ENCODE assay signal across 9 mouse cellular contexts in genomic region chr7:143738601-143739006, GRCm38 (mm10). TPM values are rescaled to one million over a fixed set of nuclear protein-coding genes. Genes with fewer than 3 reads are reported as not detected.
DNase-seq lines count a peak whose midpoint lies in the region; ATAC-seq and TF ChIP-seq lines count a peak whose summit lies in the region.
"Had no signal": no experiment of that assay in that cellular context is flagged by ENCODE, and none has a peak within 500 bp of the region (broad histone marks: within the 10 kb centered on the region; RNA-seq: fewer than 3 reads in every experiment).

No protein-coding gene starts in this region.

- peaks cover 25% of the 10 kb centered on the region for H3K4me1 ChIP-seq in limb, embryonic 14.5 days (ENCODE audit: control insufficient read depth, insufficient read depth, low read length)
- peaks cover 39% of the 10 kb centered on the region for H3K4me1 ChIP-seq in neural tube, embryonic 13.5 days (replicated peaks)

- intact Hi-C loops in gastrocnemius, postnatal 36 days (cut with DNase I) = no loop called here

- no peak for TF ChIP-seq POLR2A in limb, embryonic 14.5 days (IDR thresholded peaks at IDR 0.05; ENCODE audit: borderline replicate concordance, extremely low read depth, insufficient read depth, insufficient read length)

- peak overlapping the region; percentile 70 for H3K4me3 ChIP-seq in limb, embryonic 14.5 days (replicated peaks; ENCODE audit: low read length)
- H3K4me3 ChIP-seq in neural tube, embryonic 13.5 days = peak overlapping the region; percentile 76

- WGBS in limb, embryonic 14.5 days = 41% methylated on average over 5 of the region's 5 CpGs
- 21% methylated on average over 5 of the region's 5 CpGs for WGBS in neural tube, embryonic 13.5 days

- peak overlapping the region; percentile 62 for H3K4me2 ChIP-seq in limb, embryonic 14.5 days (replicated peaks; ENCODE audit: low read depth, low read length, severe bottlenecking)
- H3K4me2 ChIP-seq in neural tube, embryonic 13.5 days = peak overlapping the region; percentile 75

- H3K36me3 ChIP-seq in limb, embryonic 14.5 days (ENCODE audit: control insufficient read depth, insufficient read depth, low read length) = peaks cover 10% of the 10 kb centered on the region
- 0 out of 2 replicates have a peak, but pooled peaks cover 7% of the 10 kb centered on the region for H3K36me3 ChIP-seq in neural tube, embryonic 13.5 days

- no peaks in the 10 kb centered on the region for H3K27me3 ChIP-seq in limb, embryonic 14.5 days (ENCODE audit: control insufficient read depth, insufficient read depth, low read length)
- no peaks in the 10 kb centered on the region; the same call in 1 of the 2 replicates for H3K27me3 ChIP-seq in neural tube, embryonic 13.5 days

- H3K27ac ChIP-seq in limb, embryonic 14.5 days (replicated peaks; ENCODE audit: low read depth, low read length) = 0 out of 2 replicates have a peak overlapping the region, but pooled peaks have one; percentile 33
- H3K27ac ChIP-seq in neural tube, embryonic 13.5 days (replicated peaks) = peak overlapping the region; percentile 71

- peak; percentile 79 to 83 for DNase-seq in cerebellum, postnatal 10 days
- DNase-seq in cerebellum, adult 11-12 months = no peak
- peak; percentile 61 for DNase-seq in brain, adult 2 months (ENCODE audit: low read depth, low spot score)
- peak; percentile 56 for DNase-seq in heart, postnatal 4 days
- DNase-seq in limb, embryonic 14.5 days (ENCODE audit: low spot score) = no peak
- DNase-seq in gastrocnemius, postnatal 36 days = no peak

- no peak for ATAC-seq in limb, embryonic 14.5 days (ENCODE audit: low FRiP score, low read depth)
- ATAC-seq in neural tube, embryonic 13.5 days (ENCODE audit: low read depth) = 0 out of 2 replicates have a peak, but pooled peaks have one; percentile 20
- no peak for ATAC-seq in erythroblast, adult 5-6 weeks (replicated peaks; ENCODE audit: low FRiP score, poor library complexity, severe bottlenecking)

- H3K9ac ChIP-seq in limb, embryonic 14.5 days (ENCODE audit: low read depth, low read length, severe bottlenecking) = peak overlapping the region; percentile 90
- H3K9ac ChIP-seq in neural tube, embryonic 13.5 days = peak overlapping the region; percentile 96

- no peaks in the 10 kb centered on the region for H3K9me3 ChIP-seq in limb, embryonic 14.5 days (ENCODE audit: control insufficient read depth, low read length)
- H3K9me3 ChIP-seq in neural tube, embryonic 13.5 days = no peaks in the 10 kb centered on the region

RNA-seq across cellular contexts. Expression of gene Osbpl5, which starts 18.2 kb away (rescaled TPM):
- total RNA-seq in heart, postnatal 4 days (2021) = 10 to 100 TPM; 45.1 to 46.4 TPM
- 60.4 and 70.7 TPM in 2 replicates for polyA plus RNA-seq in limb, embryonic 14.5 days (2012; rRNA removed)
- polyA plus RNA-seq in limb, embryonic 14.5 days (2014; fragmentation: Nextera tagmentation; extraction: Ambion mirVana) = 51.3 and 52.4 TPM in 2 replicates
- 27.8 and 34.4 TPM in 2 replicates for polyA plus RNA-seq in neural tube, embryonic 13.5 days (2015; fragmentation: Nextera tagmentation; extraction: Ambion mirVana)
- total RNA-seq in gastrocnemius, postnatal 36 days (2021) = 10 to 100 TPM; 14.6 to 15.2 TPM
- total RNA-seq in erythroblast, adult 5-6 weeks (2015; ENCODE audit: low replicate concordance) = not detected in 2 replicates
- 0.56 and 0.60 TPM in 2 replicates for total RNA-seq in erythroblast, adult 5-6 weeks (2017; ENCODE audit: low replicate concordance)

RNA-seq across cellular contexts. Expression of gene Mrgprg, which starts 28.2 kb away (rescaled TPM):
- total RNA-seq in heart, postnatal 4 days (2021) = not detected
- not detected in 2 replicates for polyA plus RNA-seq in limb, embryonic 14.5 days (2012; rRNA removed)
- not detected in 2 replicates for polyA plus RNA-seq in limb, embryonic 14.5 days (2014; fragmentation: Nextera tagmentation; extraction: Ambion mirVana)
- not detected in 2 replicates for polyA plus RNA-seq in neural tube, embryonic 13.5 days (2015; fragmentation: Nextera tagmentation; extraction: Ambion mirVana)
- total RNA-seq in gastrocnemius, postnatal 36 days (2021) = not detected
- not detected in 2 replicates for total RNA-seq in erythroblast, adult 5-6 weeks (2015; ENCODE audit: low replicate concordance)
- not detected in 2 replicates for total RNA-seq in erythroblast, adult 5-6 weeks (2017; ENCODE audit: low replicate concordance)
- total RNA-seq: left cerebral cortex, postnatal 36 days had no signal

RNA-seq across cellular contexts. Expression of gene Mrgpre, which starts 45.7 kb away (rescaled TPM):
- total RNA-seq in heart, postnatal 4 days (2021) = 1 to 10 TPM; 2.3 to 2.4 TPM
- polyA plus RNA-seq in limb, embryonic 14.5 days (2012; rRNA removed) = 2.1 and 3.0 TPM in 2 replicates
- 1.5 and 1.9 TPM in 2 replicates for polyA plus RNA-seq in limb, embryonic 14.5 days (2014; fragmentation: Nextera tagmentation; extraction: Ambion mirVana)
- polyA plus RNA-seq in neural tube, embryonic 13.5 days (2015; fragmentation: Nextera tagmentation; extraction: Ambion mirVana) = 4.6 and 5.1 TPM in 2 replicates
- total RNA-seq in gastrocnemius, postnatal 36 days (2021) = under 1 TPM; 0.43 to 0.54 TPM
- total RNA-seq in erythroblast, adult 5-6 weeks (2015; ENCODE audit: low replicate concordance) = not detected in 2 replicates
- not detected in 2 replicates for total RNA-seq in erythroblast, adult 5-6 weeks (2017; ENCODE audit: low replicate concordance)

RNA-seq across cellular contexts. Expression of gene Tnfrsf23, which starts 52.9 kb away (rescaled TPM):
- total RNA-seq in heart, postnatal 4 days (2021) = 1 to 10 TPM; 3.4 to 3.6 TPM
- 5.5 TPM in 2 replicates for polyA plus RNA-seq in limb, embryonic 14.5 days (2012; rRNA removed)
- polyA plus RNA-seq in limb, embryonic 14.5 days (2014; fragmentation: Nextera tagmentation; extraction: Ambion mirVana) = 2.8 and 3.2 TPM in 2 replicates
- polyA plus RNA-seq in neural tube, embryonic 13.5 days (2015; fragmentation: Nextera tagmentation; extraction: Ambion mirVana) = 0.43 and 0.96 TPM in 2 replicates
- total RNA-seq in gastrocnemius, postnatal 36 days (2021) = 1 to 10 TPM; 2.7 to 3.3 TPM
- 3.3 and 4.0 TPM in 2 replicates for total RNA-seq in erythroblast, adult 5-6 weeks (2015; ENCODE audit: low replicate concordance)
- total RNA-seq in erythroblast, adult 5-6 weeks (2017; ENCODE audit: low replicate concordance) = 0.28 TPM in 1 of 2 replicates, not detected in the other

Comparison
In these comparisons a context has a peak if more than half of its experiments do, and no peak if none do; other contexts are left out.
1. DNase-seq: peak in cerebellum, postnatal 10 days (2 of 2), brain, adult 2 months (single experiment) and heart, postnatal 4 days (single experiment); none in cerebellum, adult 11-12 months (single experiment), limb, embryonic 14.5 days (single experiment) and gastrocnemius, postnatal 36 days (0 of 2).
2. RNA of gene Osbpl5, which starts 18.2 kb away (total RNA-seq): 45.1 to 46.4 TPM in heart, postnatal 4 days and 14.6 to 15.2 TPM in gastrocnemius, postnatal 36 days; 0.56 to 0.60 TPM in erythroblast, adult 5-6 weeks; every median in the first group is over 4 times any median in the second.